Comparison of ENCODE assay signal across 37 mouse cellular contexts in genomic region chr13:23485271-23485670, GRCm38 (mm10). TPM values are rescaled to one million over a fixed set of nuclear protein-coding genes. Genes with fewer than 3 reads are reported as not detected.
"Had no signal": no experiment of that assay in that cellular context is flagged by ENCODE, and none has a peak within 500 bp of the region (broad histone marks: within the 10 kb centered on the region; RNA-seq: fewer than 3 reads in every experiment).

No protein-coding gene starts in this region.

- H3K27ac ChIP-seq: heart, embryonic 13.5 days; heart, embryonic 15.5 days; hindbrain, embryonic 13.5 days; hindbrain, embryonic 15.5 days; hindbrain, postnatal 0 days; kidney, embryonic 15.5 days; kidney, postnatal 0 days; left cerebral cortex, adult 2 months; limb, embryonic 13.5 days; limb, embryonic 15.5 days; liver, embryonic 12.5 days; liver, embryonic 14.5 days had no signal

- H3K9me3 ChIP-seq: heart, embryonic 13.5 days; heart, embryonic 15.5 days; hindbrain, embryonic 13.5 days; hindbrain, embryonic 15.5 days; kidney, embryonic 15.5 days; limb, embryonic 13.5 days; limb, embryonic 15.5 days; liver, embryonic 12.5 days had no signal

- H3K36me3 ChIP-seq: heart, embryonic 13.5 days; heart, embryonic 15.5 days; hindbrain, embryonic 13.5 days; hindbrain, embryonic 15.5 days; kidney, embryonic 15.5 days; limb, embryonic 13.5 days; limb, embryonic 15.5 days; liver, embryonic 12.5 days had no signal

- DNase-seq: gastrocnemius, postnatal 14 days; gastrocnemius, postnatal 36 days; heart, adult 18-20 months; heart, postnatal 14 days; heart, postnatal 36 days; kidney, adult 11 months; kidney, adult 2 months; kidney, adult 9 months; kidney, postnatal 14 days; kidney, postnatal 36 days; layer of hippocampus, adult 9-11 months; layer of hippocampus, postnatal 36 days had no signal

- H3K27me3 ChIP-seq: heart, embryonic 15.5 days; hindbrain, embryonic 15.5 days; limb, embryonic 13.5 days; limb, embryonic 15.5 days had no signal

- H3K4me3 ChIP-seq: heart, embryonic 13.5 days; heart, embryonic 15.5 days; hindbrain, embryonic 13.5 days; hindbrain, embryonic 15.5 days; kidney, embryonic 15.5 days; left cerebral cortex, adult 2 months; limb, embryonic 13.5 days; limb, embryonic 15.5 days; liver, embryonic 12.5 days had no signal

RNA-seq across cellular contexts. Expression of gene Btn2a2, which starts 3.4 kb away (rescaled TPM):
- total RNA-seq: gastrocnemius, adult 18-20 months; gastrocnemius, adult 8-10 months; gastrocnemius, postnatal 14 days; gastrocnemius, postnatal 36 days; heart, adult 18-20 months; heart, adult 8-10 months; heart, postnatal 14 days; heart, postnatal 36 days; hematopoietic stem cell, adult 5-6 weeks; hindbrain, postnatal 0 days; liver, adult 2 months had no signal
- polyA plus RNA-seq: gonadal fat pad, adult 2 months; kidney, adult 2 months; liver, adult 2 months; liver, embryonic 12.5 days; liver, embryonic 16.5 days had no signal

RNA-seq across cellular contexts. Expression of gene Btn1a1, which starts 19.6 kb away (rescaled TPM):
- total RNA-seq: gastrocnemius, adult 18-20 months; gastrocnemius, adult 8-10 months; gastrocnemius, postnatal 14 days; gastrocnemius, postnatal 36 days; heart, adult 18-20 months; heart, adult 8-10 months; heart, postnatal 14 days; heart, postnatal 36 days; layer of hippocampus, adult 18-20 months; layer of hippocampus, postnatal 14 days; layer of hippocampus, postnatal 36 days; left cerebral cortex, adult 2 months; left cerebral cortex, postnatal 14 days; left cerebral cortex, postnatal 36 days; liver, adult 2 months had no signal
- polyA plus RNA-seq: hindbrain, embryonic 11.5 days; kidney, adult 2 months; kidney, postnatal 0 days; limb, embryonic 11.5 days; liver, adult 2 months had no signal
